Mouse (Mus musculus) embryonic fibroblast, embryonic 13.5 days (primary cell): Measurements from ENCODE around the gene Cmtm8.

ENCODE experiments used
- CTCF ChIP-seq: IDR thresholded peaks from 2 replicates; pipeline ENCODE4 v1.5.1; 2011; ENCODE audit warnings: mild to moderate bottlenecking, control low read depth, low read length, moderate library complexity, borderline replicate concordance; ENCODE audit not compliant: insufficient read depth
- POLR2A ChIP-seq: IDR thresholded peaks from 2 replicates; pipeline ENCODE4 v1.6.1; 2011; ENCODE audit warnings: low read depth, mild to moderate bottlenecking, control low read depth, low read length, moderate library complexity

GRCm38 (mm10) chr9:114829669-114830068 lies 14.3 kb downstream of the Cmtm8 start:
- TF ChIP-seq CTCF, result no peak
- no peak for TF ChIP-seq POLR2A
